Comparison of ENCODE assay signal across 23 mouse cellular contexts in the genomic region with DNA sequence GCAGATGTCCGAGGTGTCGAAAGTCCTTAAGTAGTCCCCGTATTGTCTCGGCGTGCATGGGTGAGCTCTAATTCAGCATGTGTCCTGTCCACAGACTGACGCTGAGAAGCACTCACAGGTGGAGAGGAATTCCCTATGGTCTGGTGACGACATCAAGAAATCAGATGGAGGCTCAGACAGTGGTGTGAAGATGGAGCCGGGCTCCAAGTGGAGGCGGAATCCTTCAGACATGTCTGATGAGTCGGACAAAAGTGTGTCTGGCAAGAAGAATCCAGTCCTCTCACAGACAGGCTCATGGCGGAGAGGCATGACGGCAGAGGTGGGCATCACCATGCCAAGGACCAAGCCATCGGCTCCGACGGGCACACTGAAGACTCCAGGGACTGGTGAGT.
DNase-seq lines count a peak whose midpoint lies in the region; ATAC-seq and TF ChIP-seq lines count a peak whose summit lies in the region.
"Had no signal": no experiment of that assay in that cellular context is flagged by ENCODE, and none has a peak within 500 bp of the region (broad histone marks: within the 10 kb centered on the region; RNA-seq: fewer than 3 reads in every experiment).

No protein-coding gene starts in this region.

- H3K4me3 ChIP-seq in heart, embryonic 11.5 days (ENCODE audit: low read depth, low read length): no peak overlapping the region
- no peak overlapping the region for H3K4me3 ChIP-seq in hindbrain, embryonic 13.5 days
- no peak overlapping the region for H3K4me3 ChIP-seq in hindbrain, postnatal 0 days (ENCODE audit: low read length)
- no peak overlapping the region for H3K4me3 ChIP-seq in midbrain, embryonic 12.5 days
- no peak overlapping the region for H3K4me3 ChIP-seq in midbrain, embryonic 15.5 days
- H3K4me3 ChIP-seq: embryonic facial prominence, embryonic 15.5 days; limb, embryonic 10.5 days; myocyte had no signal

- no peak for TF ChIP-seq CTCF in hindbrain, postnatal 0 days (IDR thresholded peaks at IDR 0.05; ENCODE audit: low read depth)

- 56% methylated on average over 15 of the region's 15 CpGs for WGBS in heart, embryonic 11.5 days (ENCODE audit: insufficient replicate concordance)
- WGBS in hindbrain, embryonic 13.5 days: 76% methylated on average over 15 of the region's 15 CpGs
- WGBS in hindbrain, postnatal 0 days: 76% methylated on average over 15 of the region's 15 CpGs
- WGBS in midbrain, embryonic 12.5 days: 73% methylated on average over 15 of the region's 15 CpGs
- 71% methylated on average over 15 of the region's 15 CpGs for WGBS in midbrain, embryonic 15.5 days

- H3K27ac ChIP-seq in heart, embryonic 11.5 days (ENCODE audit: low read depth, low read length): peak overlapping the region; percentile 89
- H3K27ac ChIP-seq in hindbrain, embryonic 13.5 days: 0 out of 2 replicates have a peak overlapping the region, but pooled peaks have one; percentile 5
- no peak overlapping the region for H3K27ac ChIP-seq in hindbrain, postnatal 0 days
- peak overlapping the region; percentile 31; the same call in 1 of the 2 replicates for H3K27ac ChIP-seq in midbrain, embryonic 12.5 days (replicated peaks)
- H3K27ac ChIP-seq in midbrain, embryonic 15.5 days: no peak overlapping the region
- H3K27ac ChIP-seq: embryonic facial prominence, embryonic 15.5 days had no signal

- H3K4me1 ChIP-seq in heart, embryonic 11.5 days (ENCODE audit: control insufficient read depth, insufficient read depth, low read length): peaks cover 43% of the 10 kb centered on the region
- H3K4me1 ChIP-seq in hindbrain, embryonic 13.5 days (replicated peaks): peaks cover 13% of the 10 kb centered on the region
- peaks cover 8% of the 10 kb centered on the region; the same call in 1 of the 2 replicates for H3K4me1 ChIP-seq in hindbrain, postnatal 0 days (ENCODE audit: insufficient read depth, low read length)
- H3K4me1 ChIP-seq in midbrain, embryonic 12.5 days: peaks cover 14% of the 10 kb centered on the region
- peaks cover 10% of the 10 kb centered on the region for H3K4me1 ChIP-seq in midbrain, embryonic 15.5 days

- no peaks in the 10 kb centered on the region for H3K27me3 ChIP-seq in heart, embryonic 11.5 days (ENCODE audit: control insufficient read depth, insufficient read depth, low read length)
- H3K27me3 ChIP-seq in hindbrain, embryonic 13.5 days: no peaks in the 10 kb centered on the region
- H3K27me3 ChIP-seq in hindbrain, postnatal 0 days (ENCODE audit: insufficient read depth, low read length): no peaks in the 10 kb centered on the region
- no peaks in the 10 kb centered on the region; the same call in 1 of the 2 replicates for H3K27me3 ChIP-seq in midbrain, embryonic 12.5 days
- no peaks in the 10 kb centered on the region for H3K27me3 ChIP-seq in midbrain, embryonic 15.5 days (replicated peaks)
- H3K27me3 ChIP-seq: embryonic facial prominence, embryonic 15.5 days had no signal

- no peaks in the 10 kb centered on the region for H3K9me3 ChIP-seq in heart, embryonic 11.5 days (replicated peaks; ENCODE audit: control insufficient read depth, low read length)
- no peaks in the 10 kb centered on the region for H3K9me3 ChIP-seq in hindbrain, embryonic 13.5 days
- no peaks in the 10 kb centered on the region for H3K9me3 ChIP-seq in hindbrain, postnatal 0 days (ENCODE audit: low read length)
- H3K9me3 ChIP-seq in midbrain, embryonic 12.5 days: no peaks in the 10 kb centered on the region
- H3K9me3 ChIP-seq in midbrain, embryonic 15.5 days: no peaks in the 10 kb centered on the region
- H3K9me3 ChIP-seq: embryonic facial prominence, embryonic 15.5 days; limb, embryonic 10.5 days had no signal

- ATAC-seq in heart, embryonic 11.5 days (replicated peaks; ENCODE audit: insufficient number of reproducible peaks, low FRiP score, low TSS enrichment): no peak
- ATAC-seq in hindbrain, embryonic 13.5 days (ENCODE audit: low FRiP score): 0 out of 2 replicates have a peak, but pooled peaks have one; percentile 46
- no peak for ATAC-seq in hindbrain, postnatal 0 days
- ATAC-seq in midbrain, embryonic 12.5 days (ENCODE audit: low FRiP score, low read depth): no peak
- ATAC-seq in midbrain, embryonic 15.5 days (replicated peaks): no peak
- ATAC-seq: liver, postnatal 0 days had no signal

- H3K4me2 ChIP-seq in heart, embryonic 11.5 days: peak overlapping the region; percentile 29; the same call in 1 of the 2 replicates
- H3K4me2 ChIP-seq in hindbrain, embryonic 13.5 days: no peak overlapping the region
- no peak overlapping the region for H3K4me2 ChIP-seq in hindbrain, postnatal 0 days (ENCODE audit: low read depth, low read length)
- H3K4me2 ChIP-seq in midbrain, embryonic 12.5 days (replicated peaks): no peak overlapping the region
- H3K4me2 ChIP-seq in midbrain, embryonic 15.5 days: no peak overlapping the region
- H3K4me2 ChIP-seq: embryonic facial prominence, embryonic 15.5 days had no signal

- DNase-seq in heart, adult 9 months (ENCODE audit: low spot score in 2 of 2): no peak
- DNase-seq in hindbrain, postnatal 0 days (ENCODE audit: low spot score): no peak
- DNase-seq in retina, embryonic 14.5 days (ENCODE audit: low spot score): peak; percentile 28
- no peak for DNase-seq in thymus, postnatal 36 days
- DNase-seq: adrenal gland, postnatal 36 days; B cell, adult 2 months; cerebellum, adult 18-20 months; cerebellum, postnatal 25 days; embryo, embryonic 11 days; gastrocnemius, postnatal 25 days; kidney, adult 18-20 months; kidney, postnatal 14 days; liver, postnatal 0 days; lung, postnatal 4 days; right cerebral cortex, postnatal 4 days; thymus, postnatal 14 days had no signal

- no peak overlapping the region for H3K9ac ChIP-seq in heart, embryonic 11.5 days (ENCODE audit: low read depth, low read length)
- H3K9ac ChIP-seq in hindbrain, embryonic 13.5 days: no peak overlapping the region
- H3K9ac ChIP-seq in hindbrain, postnatal 0 days (replicated peaks; ENCODE audit: low read length): no peak overlapping the region
- no peak overlapping the region for H3K9ac ChIP-seq in midbrain, embryonic 12.5 days (replicated peaks)
- H3K9ac ChIP-seq in midbrain, embryonic 15.5 days: no peak overlapping the region
- H3K9ac ChIP-seq: embryonic facial prominence, embryonic 15.5 days; liver, postnatal 0 days had no signal

- peaks cover 4% of the 10 kb centered on the region for H3K36me3 ChIP-seq in heart, embryonic 11.5 days (ENCODE audit: control insufficient read depth, insufficient read depth, low read length)
- H3K36me3 ChIP-seq in hindbrain, embryonic 13.5 days: peaks cover 19% of the 10 kb centered on the region
- peaks cover 23% of the 10 kb centered on the region; the same call in 1 of the 2 replicates for H3K36me3 ChIP-seq in hindbrain, postnatal 0 days (ENCODE audit: insufficient read depth, low read length)
- H3K36me3 ChIP-seq in midbrain, embryonic 12.5 days: peaks cover 12% of the 10 kb centered on the region; the same call in 1 of the 2 replicates
- no peaks in the 10 kb centered on the region; the same call in 1 of the 2 replicates for H3K36me3 ChIP-seq in midbrain, embryonic 15.5 days (replicated peaks)

Comparison
In these comparisons a context has a peak if more than half of its experiments do, and no peak if none do; other contexts are left out.
1. H3K27ac ChIP-seq: peak in heart, embryonic 11.5 days (single experiment), hindbrain, embryonic 13.5 days (single experiment) and midbrain, embryonic 12.5 days (single experiment); none in hindbrain, postnatal 0 days (single experiment) and midbrain, embryonic 15.5 days (single experiment).